Mouse (Mus musculus) CH12.LX (cell line): ENCODE data around the gene Cops3.

ENCODE experiments used
- CTCF ChIP-seq, 2 experiments: IDR thresholded peaks in 1 of 2; conservative IDR thresholded peaks in 1 of 2; 2 replicates each; pipeline ENCODE4 v1.5.1; 2011 to 2012; ENCODE audit warnings: low read depth in 2 of 2, low read length in 2 of 2, improper control_type of control experiment in 1 of 2, inconsistent platforms in 1 of 2, mild to moderate bottlenecking in 1 of 2, moderate library complexity in 1 of 2
- EP300 ChIP-seq: IDR thresholded peaks from 2 replicates; pipeline ENCODE4 v1.6.1; 2011; ENCODE audit warnings: low read length, improper control_type of control experiment
- NRF1 ChIP-seq: IDR thresholded peaks from 2 replicates; pipeline ENCODE4 v1.6.1; 2014; ENCODE audit warnings: low read depth, mild to moderate bottlenecking, inconsistent platforms, low read length, improper control_type of control experiment, moderate library complexity
- POLR2A ChIP-seq: IDR thresholded peaks from 2 replicates; pipeline ENCODE4 v1.6.1; 2011; ENCODE audit warnings: low read depth, mild to moderate bottlenecking, improper control_type of control experiment, low read length
- RAD21 ChIP-seq: IDR thresholded peaks from 2 replicates; pipeline ENCODE4 v1.6.1; 2011; ENCODE audit warnings: low read depth, mild to moderate bottlenecking, low read length, improper control_type of control experiment, moderate library complexity
- USF2 ChIP-seq: conservative IDR thresholded peaks from 2 replicates; pipeline ENCODE4 v1.6.1; 2011; ENCODE audit warnings: low read depth, low read length, improper control_type of control experiment
- ZC3H11A ChIP-seq: IDR thresholded peaks from 2 replicates; pipeline ENCODE4 v1.6.1; 2012; ENCODE audit warnings: low read depth, mild to moderate bottlenecking, inconsistent platforms, low read length, improper control_type of control experiment

DNA sequence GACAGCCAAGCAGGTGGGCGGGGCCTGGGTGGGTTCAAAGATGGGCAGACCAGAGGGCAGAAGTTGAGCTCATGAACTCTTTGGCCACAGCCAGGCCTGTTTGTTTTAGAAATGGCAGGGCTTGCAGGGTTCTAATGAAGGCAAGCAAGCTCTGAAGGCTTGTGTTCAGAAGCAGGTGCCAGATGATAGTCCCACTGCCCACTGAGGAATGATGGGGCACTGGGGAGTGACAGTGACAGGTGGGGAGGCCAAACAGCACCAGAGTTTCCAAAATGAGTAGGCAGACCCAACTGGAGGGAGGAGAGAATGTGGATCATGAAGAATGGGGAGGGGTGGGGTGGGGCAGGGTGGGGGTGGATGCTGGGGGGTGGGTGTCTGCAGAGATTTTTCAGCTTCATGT is 34.4 kb downstream of the Cops3 start:
- TF ChIP-seq POLR2A (no peak), ZC3H11A (no peak), CTCF (conservative IDR thresholded peaks at IDR 0.05 in 1 of 2, IDR thresholded peaks at IDR 0.05 in 1 of 2; ENCODE audit: low read depth in 2 of 2, low read length in 2 of 2) (no peak), NRF1 (no peak), EP300 (no peak), USF2 (no peak), RAD21 (no peak)
